Mouse (Mus musculus) kidney, embryonic 15.5 days (tissue): Measurements from ENCODE around the gene Higd1c. TPM values are rescaled to one million over a fixed set of nuclear protein-coding genes. Genes with fewer than 3 reads are reported as not detected.
"Not testable (repeated sequence)": the region's sequence is repeated elsewhere in the genome, so short reads cannot be mapped to it uniquely, and the experiment has no call there.

Experiments
- ATAC-seq: fragments of 200-750 bp; cut with Nextera tagmentation; replicated peaks from 2 replicates; pipeline ENCODE4 v1.8.0; 2017; ENCODE audit warnings: moderate TSS enrichment; ENCODE audit not compliant: low FRiP score
- H3K27ac ChIP-seq: fragments of 300-500 bp; sonication (generic); 2 replicates; pipeline ENCODE4 v1.5.1; 2015; ENCODE audit warnings: mild to moderate bottlenecking, inconsistent platforms
- H3K27me3 ChIP-seq: fragments of 300-500 bp; sonication (generic); 2 replicates; pipeline ENCODE4 v1.6.1; 2015; ENCODE audit warnings: inconsistent platforms
- H3K36me3 ChIP-seq: fragments of 300-500 bp; sonication (generic); 2 replicates; pipeline ENCODE4 v1.6.1; 2015; ENCODE audit warnings: inconsistent platforms
- H3K4me1 ChIP-seq: fragments of 300-500 bp; sonication (generic); 2 replicates; pipeline ENCODE4 v1.6.1; 2015; ENCODE audit warnings: inconsistent platforms
- H3K4me2 ChIP-seq: fragments of 300-500 bp; sonication (generic); 2 replicates; pipeline ENCODE4 v1.6.1; 2015; ENCODE audit warnings: moderate library complexity, mild to moderate bottlenecking, inconsistent platforms
- H3K4me3 ChIP-seq: fragments of 300-500 bp; sonication (generic); replicated peaks from 2 replicates; pipeline ENCODE4 v1.5.1; 2015; ENCODE audit warnings: mild to moderate bottlenecking, inconsistent platforms
- H3K9ac ChIP-seq: fragments of 300-500 bp; sonication (generic); 2 replicates; pipeline ENCODE4 v1.6.1; 2015; ENCODE audit warnings: mild to moderate bottlenecking, inconsistent platforms
- H3K9me3 ChIP-seq: fragments of 300-500 bp; sonication (generic); replicated peaks from 2 replicates; pipeline ENCODE4 v1.6.1; 2016; ENCODE audit warnings: inconsistent platforms
- WGBS: fragments of 180-500 bp; shearing (Covaris S2); methylation state at CpG from one replicate; pipeline ENCODE4 v1.1.7; 2015; ENCODE audit warnings: mixed read lengths; 5-methylcytosine and 5-hydroxymethylcytosine counted together
- polyA plus RNA-seq: library from polyadenylated mRNA; unstranded; fragments of >200 nt; fragmentation: Nextera tagmentation; extraction: Ambion mirVana; gene quantifications from 2 replicates; pipeline ENCODE4 v1.2.1, GENCODE M21; 2015

Higd1c gene
- polyA plus RNA-seq, 1 experiment from 2014 or later, result 1.7 TPM

GRCm38 (mm10) chr15:100367119-100367518 lies 2.8 kb downstream of the Higd1c start:
- Histone ChIP-seq H3K36me3 (no peaks in the 10 kb centered on the region), H3K27me3 (no peaks in the 10 kb centered on the region), H3K27ac (no peak overlapping the region), H3K4me3 (no peak overlapping the region), H3K4me1 (0 out of 2 replicates have a peak, but pooled peaks cover 3% of the 10 kb centered on the region), H3K9me3 (0 out of 2 replicates have a peak, but pooled peaks cover 6% of the 10 kb centered on the region), H3K4me2 (no peak overlapping the region), H3K9ac (no peak overlapping the region)
- ATAC-seq, result no peak
- WGBS, result 55% methylated on average over 7 of the region's 7 CpGs

- Histone ChIP-seq H3K27ac (no peak overlapping the region), H3K9ac (no peak overlapping the region), H3K4me2 (no peak overlapping the region), H3K9me3 (no peaks in the 10 kb centered on the region), H3K4me1 (no peaks in the 10 kb centered on the region), H3K27me3 (no peaks in the 10 kb centered on the region), H3K4me3 (no peak overlapping the region), H3K36me3 (no peaks in the 10 kb centered on the region)
- ATAC-seq, result no peak
- 36% methylated on average over 5 of the region's 5 CpGs for WGBS
Observed at GRCm38 (mm10) chr15:100375066-100375465, 10.7 kb downstream of the Higd1c start.

DNA sequence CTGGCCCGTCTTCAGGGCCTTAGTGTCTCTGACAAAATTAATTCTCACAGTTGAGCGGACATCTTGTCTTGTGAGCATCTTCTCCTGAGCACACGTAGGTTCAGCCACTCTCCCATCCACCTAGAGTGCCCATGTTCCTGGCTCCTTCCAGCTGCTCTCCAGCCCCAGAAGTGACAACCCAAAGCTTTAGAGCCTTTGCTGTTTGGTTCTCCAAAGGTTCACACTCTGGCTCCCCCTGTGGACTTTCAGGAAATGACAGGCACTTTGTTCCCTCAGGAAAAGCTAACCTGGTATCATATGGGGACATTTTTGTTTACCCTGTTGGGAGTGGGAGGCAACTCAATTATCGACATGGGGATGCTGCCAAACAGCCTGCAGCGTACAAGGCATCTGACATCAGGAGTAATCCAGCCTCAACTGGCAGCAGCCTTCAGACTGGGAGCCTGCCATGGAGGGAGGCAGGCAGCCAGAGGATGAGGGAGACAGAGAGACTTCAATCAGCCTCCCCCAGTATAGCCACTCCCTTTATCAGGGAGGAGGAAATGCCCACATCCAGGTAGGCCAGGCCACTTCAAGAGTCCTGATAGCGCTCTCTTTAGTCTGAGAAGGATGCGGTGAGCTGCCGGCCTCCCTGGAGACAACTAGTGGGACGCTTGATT lies 13.6 kb downstream of the Higd1c start:
- not testable (repeated sequence) for H3K4me1 ChIP-seq, H3K27me3 ChIP-seq, H3K4me2 ChIP-seq, H3K9ac ChIP-seq, H3K9me3 ChIP-seq, H3K36me3 ChIP-seq, H3K4me3 ChIP-seq, H3K27ac ChIP-seq
- 0 out of 2 replicates have a peak, but pooled peaks have one; percentile 15 for ATAC-seq
- 48% methylated on average over 4 of the region's 9 CpGs for WGBS

GRCm38 (mm10) chr15:100379658-100380057 lies 15.3 kb downstream of the Higd1c start:
- no peaks in the 10 kb centered on the region for H3K36me3 ChIP-seq
- no peaks in the 10 kb centered on the region for H3K4me1 ChIP-seq
- no peak overlapping the region for H3K9ac ChIP-seq
- no peak overlapping the region for H3K4me2 ChIP-seq
- no peaks in the 10 kb centered on the region for H3K27me3 ChIP-seq
- no peak overlapping the region for H3K27ac ChIP-seq
- no peaks in the 10 kb centered on the region for H3K9me3 ChIP-seq
- WGBS, result 87% methylated on average over 8 of the region's 8 CpGs
- no peak overlapping the region for H3K4me3 ChIP-seq
- no peak for ATAC-seq

- H3K9me3 ChIP-seq, result no peaks in the 10 kb centered on the region
- no peak for ATAC-seq
- 57% methylated on average over 2 of the region's 2 CpGs for WGBS
- H3K4me3 ChIP-seq, result no peak overlapping the region
- no peaks in the 10 kb centered on the region for H3K4me1 ChIP-seq
- no peak overlapping the region for H3K27ac ChIP-seq
- no peaks in the 10 kb centered on the region for H3K27me3 ChIP-seq
- H3K4me2 ChIP-seq, result no peak overlapping the region
- no peak overlapping the region for H3K9ac ChIP-seq
- no peaks in the 10 kb centered on the region for H3K36me3 ChIP-seq
Observed at GRCm38 (mm10) chr15:100380104-100380503, 15.8 kb downstream of the Higd1c start.

DNA sequence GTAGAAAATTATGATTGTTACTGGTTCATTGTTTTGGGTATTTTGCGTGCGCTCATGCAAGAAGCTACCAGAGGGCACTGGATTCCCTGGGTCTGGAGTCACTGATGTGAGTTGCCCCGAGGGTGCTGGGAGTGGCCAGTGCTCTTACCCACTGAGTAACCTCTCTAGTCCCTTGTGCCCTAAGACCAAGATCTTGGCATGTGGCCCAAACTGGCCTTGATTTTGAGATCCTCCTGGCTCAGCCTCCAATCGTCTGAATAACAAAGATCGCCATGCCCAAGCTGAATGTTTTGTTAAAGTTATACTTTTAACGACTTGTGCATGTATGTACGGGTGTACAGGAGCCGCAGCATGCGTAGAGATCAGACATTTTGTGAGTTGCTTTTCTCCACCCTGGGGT lies 21.4 kb downstream of the Higd1c start:
- WGBS, result 92% methylated on average over 9 of the region's 9 CpGs
- no peaks in the 10 kb centered on the region for H3K9me3 ChIP-seq
- no peak for ATAC-seq

DNA sequence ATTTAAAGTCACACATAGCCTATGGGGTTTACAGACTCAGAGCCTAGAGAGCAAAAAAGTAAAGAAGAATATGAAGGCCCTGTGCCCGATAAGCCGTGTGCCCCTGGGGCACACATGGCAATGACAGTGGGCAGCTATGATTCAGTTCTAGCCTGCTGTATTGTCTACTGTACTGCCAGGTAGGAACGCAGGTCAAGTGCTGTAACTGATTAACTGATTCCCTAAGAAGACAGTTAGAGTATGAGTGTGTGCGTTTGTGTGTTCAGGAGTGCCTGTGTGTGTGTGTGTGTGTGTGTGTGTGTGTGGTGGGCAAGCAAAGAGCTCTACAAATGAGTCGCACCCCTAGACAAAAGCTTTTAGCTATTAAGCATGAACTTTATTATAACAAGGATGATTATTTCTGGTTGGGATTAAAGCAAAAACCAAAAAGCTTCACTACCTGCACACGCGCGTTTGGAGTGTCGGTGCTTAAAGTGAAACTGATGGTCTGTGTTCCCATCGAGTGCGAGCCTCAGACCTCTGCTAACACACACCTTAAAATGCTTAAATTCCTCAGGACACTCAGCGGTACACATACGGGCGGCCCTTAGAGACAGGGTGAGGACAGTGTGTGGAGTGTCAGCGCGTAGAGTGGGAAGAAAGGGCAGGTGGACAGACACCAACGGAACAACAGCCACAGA lies 23.3 kb downstream of the Higd1c start:
- no peak overlapping the region for H3K4me2 ChIP-seq
- no peak overlapping the region for H3K27ac ChIP-seq
- H3K27me3 ChIP-seq, result no peaks in the 10 kb centered on the region
- H3K9ac ChIP-seq, result no peak overlapping the region
- H3K36me3 ChIP-seq, result peaks cover 2% of the 10 kb centered on the region; the same call in 1 of the 2 replicates
- no peak overlapping the region for H3K4me3 ChIP-seq
- WGBS, result 89% methylated on average over 17 of the region's 17 CpGs
- ATAC-seq, result no peak
- H3K4me1 ChIP-seq, result peaks cover 24% of the 10 kb centered on the region
- H3K9me3 ChIP-seq, result no peaks in the 10 kb centered on the region

More for the DNA sequence above, 21.4 kb downstream of the Higd1c start:
- H3K4me1 ChIP-seq, result peaks cover 20% of the 10 kb centered on the region; the same call in 1 of the 2 replicates
- H3K36me3 ChIP-seq, result no peaks in the 10 kb centered on the region
- H3K4me2 ChIP-seq, result no peak overlapping the region
- no peaks in the 10 kb centered on the region for H3K27me3 ChIP-seq
- H3K4me3 ChIP-seq, result no peak overlapping the region
- H3K9ac ChIP-seq, result no peak overlapping the region
- no peak overlapping the region for H3K27ac ChIP-seq

- 76% methylated on average over 16 of the region's 16 CpGs for WGBS
- H3K27me3 ChIP-seq, result no peaks in the 10 kb centered on the region
- H3K4me1 ChIP-seq, result peaks cover 24% of the 10 kb centered on the region
- no peak overlapping the region for H3K9ac ChIP-seq
- no peak overlapping the region for H3K4me3 ChIP-seq
- no peak overlapping the region for H3K4me2 ChIP-seq
- ATAC-seq, result no peak
- no peaks in the 10 kb centered on the region for H3K9me3 ChIP-seq
- peaks cover 6% of the 10 kb centered on the region for H3K36me3 ChIP-seq
- no peak overlapping the region for H3K27ac ChIP-seq
Observed at GRCm38 (mm10) chr15:100388224-100388835, 24.0 kb downstream of the Higd1c start.

DNA sequence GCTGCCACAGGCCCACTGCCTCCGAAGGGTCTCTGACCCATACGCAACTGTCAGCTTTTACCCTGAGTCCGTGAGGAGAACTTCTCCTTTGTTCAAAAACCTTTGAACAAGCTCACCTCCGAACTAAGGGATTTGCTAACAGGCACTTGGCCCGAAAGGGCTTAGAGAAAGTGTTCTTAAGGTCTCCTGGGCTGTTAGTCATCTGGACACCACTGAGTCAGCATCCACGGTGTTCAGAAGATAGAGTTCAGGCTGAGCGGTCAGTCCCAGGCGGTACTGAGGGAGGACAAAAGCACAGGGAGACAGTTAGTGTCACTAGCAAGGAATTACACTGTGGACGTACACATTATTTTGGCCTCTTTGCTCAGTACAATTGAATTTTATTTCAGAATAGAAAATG lies 24.5 kb downstream of the Higd1c start:
- no peak for ATAC-seq
- Histone ChIP-seq H3K27ac (no peak overlapping the region), H3K36me3 (peaks cover 12% of the 10 kb centered on the region), H3K9me3 (no peaks in the 10 kb centered on the region), H3K4me1 (peaks cover 24% of the 10 kb centered on the region), H3K9ac (no peak overlapping the region), H3K4me3 (no peak overlapping the region), H3K4me2 (no peak overlapping the region), H3K27me3 (no peaks in the 10 kb centered on the region)
- WGBS, result 46% methylated on average over 9 of the region's 9 CpGs

- H3K4me1 ChIP-seq, result peaks cover 24% of the 10 kb centered on the region
- no peak overlapping the region for H3K9ac ChIP-seq
- no peak overlapping the region for H3K4me2 ChIP-seq
- H3K36me3 ChIP-seq, result peaks cover 33% of the 10 kb centered on the region
- no peaks in the 10 kb centered on the region for H3K9me3 ChIP-seq
- H3K27me3 ChIP-seq, result no peaks in the 10 kb centered on the region
- H3K27ac ChIP-seq, result 0 out of 2 replicates have a peak overlapping the region, but pooled peaks have one; percentile 15
- 0 out of 2 replicates have a peak, but pooled peaks have one; percentile 18 for ATAC-seq
- WGBS, result 45% methylated on average over 7 of the region's 7 CpGs
- H3K4me3 ChIP-seq, result no peak overlapping the region
Observed at GRCm38 (mm10) chr15:100391066-100391465, 26.7 kb downstream of the Higd1c start.

DNA sequence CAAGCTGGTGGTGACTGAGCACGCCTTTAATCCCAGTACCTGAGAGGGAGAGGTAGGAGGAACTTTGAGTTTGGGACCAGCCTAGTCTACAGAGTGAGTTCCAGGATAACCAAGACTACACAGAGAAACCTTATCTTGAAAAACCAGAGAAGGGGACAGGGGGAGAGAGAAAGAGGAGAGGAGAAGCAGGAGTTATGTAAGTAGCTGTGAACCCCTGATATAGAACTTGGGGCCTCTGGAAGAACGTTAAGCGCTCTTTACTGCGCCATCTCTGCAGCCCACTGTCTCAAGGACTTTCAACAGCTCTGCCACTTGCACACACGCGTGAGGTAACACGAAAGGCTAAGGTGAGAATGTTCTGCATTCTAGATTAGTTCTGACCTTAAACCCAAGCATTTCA lies 27.3 kb downstream of the Higd1c start:
- 91% methylated on average over 7 of the region's 7 CpGs for WGBS
- peaks cover 24% of the 10 kb centered on the region for H3K4me1 ChIP-seq
- H3K27me3 ChIP-seq, result no peaks in the 10 kb centered on the region
- H3K4me3 ChIP-seq, result no peak overlapping the region
- no peak overlapping the region for H3K27ac ChIP-seq
- no peak overlapping the region for H3K4me2 ChIP-seq
- ATAC-seq, result no peak
- H3K9ac ChIP-seq, result no peak overlapping the region
- peaks cover 38% of the 10 kb centered on the region for H3K36me3 ChIP-seq
- H3K9me3 ChIP-seq, result no peaks in the 10 kb centered on the region

- Histone ChIP-seq H3K36me3 (peaks cover 52% of the 10 kb centered on the region), H3K27me3 (no peaks in the 10 kb centered on the region), H3K9me3 (no peaks in the 10 kb centered on the region), H3K4me3 (no peak overlapping the region), H3K27ac (no peak overlapping the region), H3K9ac (no peak overlapping the region), H3K4me1 (peaks cover 21% of the 10 kb centered on the region), H3K4me2 (no peak overlapping the region)
- WGBS, result 79% methylated on average over 11 of the region's 11 CpGs
- no peak for ATAC-seq
Observed at GRCm38 (mm10) chr15:100393016-100393415, 28.7 kb downstream of the Higd1c start.
